Mouse (Mus musculus) liver, adult 2 months (tissue): ENCODE data around the gene BC024978. TPM values are rescaled to one million over a fixed set of nuclear protein-coding genes. Genes with fewer than 3 reads are reported as not detected.

ENCODE experiments used
- DNase-seq: peaks from one replicate; pipeline ENCODE4 v3.0.0-alpha.2; 2011; ENCODE audit warnings: low read depth, low spot score; ENCODE audit errors: extremely low read depth
- H3K27ac ChIP-seq: fragments of 200-500 bp; replicated peaks from 2 replicates; pipeline ENCODE4 v1.5.1; 2012; ENCODE audit warnings: low read depth, mild to moderate bottlenecking, control low read depth, inconsistent platforms, low read length; ENCODE audit not compliant: insufficient read depth
- H3K27me3 ChIP-seq: fragments of 200-500 bp; 2 replicates; pipeline ENCODE4 v1.6.1; 2012; ENCODE audit warnings: mild to moderate bottlenecking, moderate library complexity, low read length, inconsistent platforms; ENCODE audit not compliant: control insufficient read depth, insufficient read depth
- H3K36me3 ChIP-seq: fragments of 200-500 bp; 2 replicates; pipeline ENCODE4 v1.6.1; 2012; ENCODE audit warnings: low read length, inconsistent platforms; ENCODE audit not compliant: control insufficient read depth, insufficient read depth
- H3K4me1 ChIP-seq: fragments of 200-500 bp; 2 replicates; pipeline ENCODE4 v1.6.1; 2011; ENCODE audit warnings: low read length; ENCODE audit not compliant: control insufficient read depth, insufficient read depth
- H3K4me3 ChIP-seq: fragments of 200-500 bp; 2 replicates; pipeline ENCODE4 v1.5.1; 2011; ENCODE audit warnings: low read depth, mild to moderate bottlenecking, control low read depth, low read length, moderate library complexity; ENCODE audit not compliant: insufficient read depth
- H3K79me2 ChIP-seq: fragments of 200-500 bp; 2 replicates; pipeline ENCODE4 v1.6.1; 2012; ENCODE audit warnings: inconsistent platforms, mild to moderate bottlenecking, low read length, moderate library complexity; ENCODE audit not compliant: control insufficient read depth, insufficient read depth
- H3K9ac ChIP-seq: fragments of 200-500 bp; 2 replicates; pipeline ENCODE4 v1.6.1; 2012; ENCODE audit warnings: low read depth, mild to moderate bottlenecking, control low read depth, inconsistent platforms, low read length
- CTCF ChIP-seq: fragments of 200-500 bp; IDR thresholded peaks from 2 replicates; pipeline ENCODE4 v1.5.1; 2011; ENCODE audit warnings: low read depth, low read length, control low read depth
- POLR2A ChIP-seq: fragments of 200-500 bp; IDR thresholded peaks from 2 replicates; pipeline ENCODE4 v1.6.1; 2011; ENCODE audit warnings: low read length, control low read depth; ENCODE audit not compliant: insufficient read depth; ENCODE audit errors: extremely low read depth
- WGBS: fragments of 180-500 bp; shearing (Covaris S2); methylation state at CpG from one replicate; pipeline ENCODE4 v1.1.7; 2018; 5-methylcytosine and 5-hydroxymethylcytosine counted together
- polyA plus RNA-seq: library from polyadenylated mRNA; depleted of rRNA; stranded (reverse); fragments of >200 nt; gene quantifications from 2 replicates; pipeline ENCODE4 v1.2.3, GENCODE M21; 2012
- total RNA-seq: library from RNA; depleted of rRNA; stranded (reverse); fragments of >200 nt; gene quantifications from 2 replicates; pipeline ENCODE4 v1.2.3, GENCODE M21; 2014

Gene BC024978
- total and polyA plus RNA-seq, 2 experiments, result 3.9 to 13.8 TPM

DNA sequence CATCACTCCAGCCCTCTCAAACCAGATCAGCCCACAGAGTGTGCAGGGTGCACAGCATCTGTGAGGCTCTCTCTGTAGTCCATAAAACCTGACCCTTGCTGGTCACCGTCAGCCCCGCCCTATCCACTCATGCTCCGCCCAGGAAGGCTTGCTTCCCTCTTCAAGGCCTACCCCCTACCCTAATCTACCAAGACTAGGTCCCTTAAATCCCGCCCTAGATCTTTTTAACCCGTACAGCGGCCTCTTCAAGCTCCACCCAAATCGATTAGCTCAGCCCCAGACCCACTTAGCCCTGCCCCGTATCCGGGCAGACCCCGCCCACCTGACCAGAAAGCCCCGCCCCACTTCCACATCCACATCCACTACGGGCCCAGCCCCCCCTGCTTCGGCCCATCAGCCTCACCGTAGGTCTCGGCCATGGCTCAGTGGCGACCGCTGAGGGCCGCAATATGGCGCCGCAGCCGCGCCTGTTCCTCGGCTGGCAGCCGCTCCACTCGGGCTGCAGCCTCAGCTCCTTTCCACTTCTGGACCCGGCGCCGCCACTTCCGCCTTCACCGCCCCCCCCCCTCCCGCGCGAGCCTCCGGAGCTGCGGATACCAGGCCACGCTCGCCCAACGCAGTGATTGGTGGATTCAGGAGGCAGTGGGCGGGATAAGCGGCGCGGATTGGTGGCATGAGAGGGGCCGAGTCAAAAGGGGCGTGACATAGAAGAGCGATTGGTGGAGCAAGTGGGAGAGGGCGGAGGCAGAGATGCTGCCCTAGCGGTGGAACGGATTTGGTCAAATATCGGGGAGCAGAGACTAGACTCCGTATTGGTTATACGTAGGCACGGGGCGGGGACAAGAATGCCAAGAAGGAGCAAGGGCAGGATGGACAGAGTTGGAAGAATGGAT lies 17.0 kb upstream of the BC024978 start, which contains the start of gene Rab4b:
TSS of gene Rab4b (minus strand) at position 573 of the 893 bp plus-strand sequence.
- TF ChIP-seq CTCF (peak; percentile 70), POLR2A (no peak)
- H3K27me3 ChIP-seq, result no peaks in the 10 kb centered on the region
- peak within 1 kb of the TSS; percentile 78 for H3K27ac ChIP-seq
- H3K4me1 ChIP-seq, result peaks cover 13% of the 10 kb centered on the region
- peak; percentile 98 for DNase-seq
- H3K36me3 ChIP-seq, result no peaks in the 10 kb centered on the region; the same call in 1 of the 2 replicates
- H3K9ac ChIP-seq, result peak within 1 kb of the TSS; percentile 80
- H3K4me3 ChIP-seq, result peak within 1 kb of the TSS; percentile 81
- WGBS, result under 1% methylated on average over 53 of the region's 53 CpGs
- no peaks in the 10 kb centered on the region for H3K79me2 ChIP-seq

DNA sequence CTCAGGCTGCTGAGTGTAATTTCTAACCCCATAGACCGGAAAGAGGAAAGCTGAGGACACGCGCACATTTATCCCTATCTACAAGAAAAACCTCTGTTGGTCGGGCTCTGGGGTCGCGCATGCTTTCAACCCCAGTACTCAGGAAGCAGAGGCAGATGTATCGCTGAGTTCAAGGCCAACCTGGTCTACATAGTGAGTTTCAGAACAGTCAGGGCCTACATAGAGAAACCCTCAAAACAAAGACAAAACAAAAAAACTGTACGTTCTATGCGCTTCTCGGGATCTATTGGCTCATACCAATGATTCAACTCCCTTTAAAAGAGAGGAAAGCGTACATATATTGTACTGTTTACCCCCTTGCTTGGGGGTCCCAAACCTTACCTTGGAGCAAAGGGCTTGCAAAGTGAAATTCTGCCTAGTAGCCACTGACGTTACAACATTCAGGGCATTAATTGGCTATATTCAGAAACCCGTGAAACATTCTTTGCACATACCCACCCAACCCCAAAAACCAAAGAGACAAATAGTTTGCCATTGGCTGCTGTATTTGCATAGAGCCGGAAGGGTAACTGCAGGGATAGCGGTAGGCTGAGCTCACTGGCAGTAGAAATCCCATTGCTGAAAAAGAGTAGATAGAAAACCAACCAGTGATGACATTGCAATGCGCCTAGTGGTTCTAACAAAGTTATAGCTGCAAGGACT lies 16.2 kb upstream of the BC024978 start:
- Histone ChIP-seq H3K27ac (peak overlapping the region; percentile 60), H3K27me3 (no peaks in the 10 kb centered on the region), H3K4me3 (peak overlapping the region; percentile 5; the same call in 1 of the 2 replicates), H3K36me3 (no peaks in the 10 kb centered on the region), H3K4me1 (peaks cover 13% of the 10 kb centered on the region), H3K9ac (no peak overlapping the region), H3K79me2 (no peaks in the 10 kb centered on the region)
- TF ChIP-seq CTCF (no peak), POLR2A (no peak)
- WGBS, result 30% methylated on average over 16 of the region's 16 CpGs
- DNase-seq, result peak; percentile 52

DNA sequence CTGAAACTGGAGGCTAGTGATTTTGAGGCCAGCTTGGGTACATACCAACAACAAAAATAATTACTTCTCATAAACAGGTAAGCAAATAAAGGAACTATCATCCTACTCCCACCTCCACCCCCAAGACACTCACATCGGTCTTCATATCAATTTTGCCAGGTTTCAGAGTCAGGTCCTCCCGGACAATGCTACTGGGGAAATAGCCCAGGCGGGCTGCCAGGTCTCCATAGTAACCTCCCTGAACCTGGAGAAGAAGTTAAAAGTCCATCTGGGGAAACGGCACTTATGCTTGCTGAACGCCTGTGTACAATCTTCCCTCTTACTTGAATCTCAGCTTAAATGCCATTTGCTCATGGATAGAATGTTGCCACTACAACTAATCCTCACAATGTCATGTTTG lies 15.5 kb upstream of the BC024978 start:
- H3K4me3 ChIP-seq, result no peak overlapping the region
- TF ChIP-seq CTCF, result no peak
- no peak for TF ChIP-seq POLR2A
- whole genome bisulfite sequencing, result 9% methylated on average over 5 of the region's 5 CpGs
- peak overlapping the region; percentile 60 for H3K27ac ChIP-seq
- no peaks in the 10 kb centered on the region for H3K36me3 ChIP-seq
- peak; percentile 90 for DNase-seq
- no peak overlapping the region for H3K9ac ChIP-seq
- no peaks in the 10 kb centered on the region for H3K27me3 ChIP-seq
- H3K4me1 ChIP-seq, result peaks cover 13% of the 10 kb centered on the region
- H3K79me2 ChIP-seq, result no peaks in the 10 kb centered on the region

DNA sequence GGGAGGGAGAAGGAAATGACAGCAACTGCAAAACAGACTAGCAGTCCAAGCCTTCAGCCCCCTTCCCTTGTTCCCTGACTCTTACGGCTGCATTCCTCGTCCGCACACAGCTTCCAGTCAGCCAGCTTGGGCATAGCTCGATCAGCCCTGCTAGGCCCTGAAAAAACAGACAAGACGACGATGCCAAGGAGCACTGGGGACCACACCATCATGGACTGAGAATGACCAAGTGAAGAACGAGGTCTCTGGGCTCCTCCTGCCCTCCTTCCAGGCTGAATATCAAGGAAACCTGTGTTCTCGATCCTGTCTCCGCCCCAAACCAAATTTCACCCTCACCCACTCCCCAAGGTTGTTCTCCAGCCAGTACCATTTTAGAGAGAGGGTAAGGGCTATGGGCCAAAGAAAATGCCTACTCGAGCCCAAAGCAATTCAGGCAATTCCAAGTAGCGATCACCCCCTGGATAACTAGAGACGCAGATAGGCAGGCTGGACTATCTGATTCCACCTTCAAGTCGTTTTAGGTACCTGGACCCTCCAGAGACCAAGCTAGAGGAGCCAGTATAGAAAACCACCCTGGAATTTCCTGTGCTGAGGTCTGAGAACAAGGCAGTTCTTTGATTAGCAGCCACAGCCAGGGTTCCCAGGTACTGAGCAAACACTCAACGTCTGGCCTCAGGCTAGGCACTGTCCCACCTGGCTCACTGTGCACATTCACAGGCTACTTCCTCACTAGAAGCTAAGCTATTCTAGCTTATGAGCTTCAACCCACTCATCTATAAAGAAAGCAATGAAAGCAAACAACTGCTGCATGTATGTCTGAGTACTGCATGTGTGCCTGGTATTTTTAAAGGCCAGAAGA lies 14.5 kb upstream of the BC024978 start, which contains the start of the genes Gm21983 and Mia:
TSS of gene Gm21983 (minus strand) at position 250 of the 859 bp plus-strand sequence.
TSS of gene Mia (minus strand) at position 321 of the 859 bp plus-strand sequence.
- Histone ChIP-seq H3K4me1 (peaks cover 19% of the 10 kb centered on the region), H3K9ac (no peak within 1 kb of the TSS), H3K27ac (peak within 1 kb of the TSS; percentile 60), H3K4me3 (no peak within 1 kb of the TSS), H3K27me3 (no peaks in the 10 kb centered on the region), H3K36me3 (no peaks in the 10 kb centered on the region), H3K79me2 (no peaks in the 10 kb centered on the region)
- DNase-seq, result no peak
- 76% methylated on average over 14 of the region's 14 CpGs for WGBS
- TF ChIP-seq POLR2A, result no peak

DNA sequence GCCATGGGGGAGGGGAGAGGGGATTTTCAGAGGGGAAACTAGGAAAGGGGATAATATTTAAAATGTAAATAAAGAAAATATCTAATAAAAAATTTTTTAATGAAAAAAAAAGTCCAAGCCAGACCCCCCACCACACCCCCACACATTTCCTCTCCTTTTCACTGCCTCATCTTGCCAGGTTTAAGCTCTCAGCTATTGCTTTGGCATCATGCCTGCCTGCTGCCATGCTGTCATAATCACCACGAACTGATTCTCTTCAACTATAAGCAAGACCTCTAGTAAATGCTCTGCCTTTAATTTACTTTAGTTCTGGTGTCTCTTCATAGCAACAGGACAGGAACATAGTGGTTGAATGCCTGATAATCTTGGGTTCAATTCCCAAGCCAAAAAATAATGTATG lies 13.1 kb upstream of the BC024978 start:
- WGBS, result 48% methylated on average over 1 of the region's 1 CpGs
- TF ChIP-seq CTCF, result no peak
- no peak for TF ChIP-seq POLR2A
- no peak for DNase-seq
- no peaks in the 10 kb centered on the region for H3K27me3 ChIP-seq
- H3K27ac ChIP-seq, result no peak overlapping the region
- H3K79me2 ChIP-seq, result no peaks in the 10 kb centered on the region
- H3K36me3 ChIP-seq, result peaks cover 10% of the 10 kb centered on the region; the same call in 1 of the 2 replicates
- H3K4me1 ChIP-seq, result peaks cover 20% of the 10 kb centered on the region
- H3K4me3 ChIP-seq, result no peak overlapping the region
- no peak overlapping the region for H3K9ac ChIP-seq
